Mouse (Mus musculus): Measurements from ENCODE around the gene Frem2.

- no peak for TF ChIP-seq POLR2A (IDR thresholded peaks at IDR 0.05; ENCODE audit: insufficient read depth, low read depth, low read length)
- no peak for TF ChIP-seq CTCF (IDR thresholded peaks at IDR 0.05)
- TF ChIP-seq EP300 (IDR thresholded peaks at IDR 0.05; ENCODE audit: insufficient read depth, low read depth, low read length) = no peak
Measured at GRCm38 (mm10) chr3:53472061-53472460, 185.1 kb downstream of the Frem2 start.
